Mouse (Mus musculus) testis, adult 2 months (tissue): Measurements from ENCODE around the gene Cabp2.

Source experiments
- CTCF ChIP-seq: fragments of 200-500 bp; IDR thresholded peaks from 2 replicates; pipeline ENCODE4 v1.5.1; 2012; ENCODE audit warnings: low read depth, mild to moderate bottlenecking, inconsistent platforms, low read length, moderate library complexity; ENCODE audit not compliant: control insufficient read depth, insufficient read depth, insufficient replicate concordance
- POLR2A ChIP-seq: fragments of 200-500 bp; IDR thresholded peaks from 2 replicates; pipeline ENCODE4 v1.6.1; 2012; ENCODE audit warnings: low read depth, mild to moderate bottlenecking, inconsistent platforms, low read length, moderate library complexity; ENCODE audit not compliant: control insufficient read depth

GRCm38 (mm10) chr19:4045966-4046865 lies 35.2 kb upstream of the Cabp2 start, which contains the start of gene Gstp2:
- no peak for TF ChIP-seq CTCF
- no peak for TF ChIP-seq POLR2A
